Mouse (Mus musculus) limb, embryonic 13.5 days (tissue): ENCODE measurements around the gene Aox3. TPM values are rescaled to one million over a fixed set of nuclear protein-coding genes. Genes with fewer than 3 reads are reported as not detected.

Source experiments
- ATAC-seq: fragments of 200-750 bp; cut with Nextera tagmentation; 2 replicates; pipeline ENCODE4 v1.8.0; 2017; ENCODE audit warnings: low read depth, moderate number of reproducible peaks, moderate TSS enrichment; ENCODE audit not compliant: low FRiP score
- H3K27ac ChIP-seq: fragments of 300-500 bp; sonication (generic); 2 replicates; pipeline ENCODE4 v1.5.1; 2015; ENCODE audit warnings: inconsistent platforms, mild to moderate bottlenecking, moderate library complexity
- H3K27me3 ChIP-seq: fragments of 300-500 bp; sonication (generic); 2 replicates; pipeline ENCODE4 v1.6.1; 2015; ENCODE audit warnings: mild to moderate bottlenecking, inconsistent platforms
- H3K36me3 ChIP-seq: fragments of 300-500 bp; sonication (generic); 2 replicates; pipeline ENCODE4 v1.6.1; 2015; ENCODE audit warnings: inconsistent platforms, mild to moderate bottlenecking, moderate library complexity
- H3K4me1 ChIP-seq: fragments of 300-500 bp; sonication (generic); 2 replicates; pipeline ENCODE4 v1.6.1; 2015; ENCODE audit warnings: inconsistent platforms
- H3K4me2 ChIP-seq: fragments of 300-500 bp; sonication (generic); replicated peaks from 2 replicates; pipeline ENCODE4 v1.6.1; 2015; ENCODE audit warnings: inconsistent platforms, mild to moderate bottlenecking, moderate library complexity
- H3K4me3 ChIP-seq: fragments of 300-500 bp; sonication (generic); 2 replicates; pipeline ENCODE4 v1.5.1; 2015; ENCODE audit warnings: moderate library complexity, mild to moderate bottlenecking, inconsistent platforms
- H3K9ac ChIP-seq: fragments of 300-500 bp; sonication (generic); 2 replicates; pipeline ENCODE4 v1.6.1; 2015; ENCODE audit warnings: mild to moderate bottlenecking, inconsistent platforms
- H3K9me3 ChIP-seq: fragments of 300-500 bp; sonication (generic); 2 replicates; pipeline ENCODE4 v1.6.1; 2016; ENCODE audit warnings: inconsistent platforms
- whole genome bisulfite sequencing: fragments of 180-500 bp; shearing (Covaris S2); methylation state at CpG from one replicate; pipeline ENCODE4 v1.1.7; 2015; 5-methylcytosine and 5-hydroxymethylcytosine counted together
- polyA plus RNA-seq: library from polyadenylated mRNA; unstranded; fragments of >200 nt; fragmentation: Nextera tagmentation; extraction: Ambion mirVana; gene quantifications from 2 replicates; pipeline ENCODE4 v1.2.1, GENCODE M21; 2015

Aox3 gene
- polyA plus RNA-seq, 1 experiment from 2014 or later = 0.29 TPM

DNA sequence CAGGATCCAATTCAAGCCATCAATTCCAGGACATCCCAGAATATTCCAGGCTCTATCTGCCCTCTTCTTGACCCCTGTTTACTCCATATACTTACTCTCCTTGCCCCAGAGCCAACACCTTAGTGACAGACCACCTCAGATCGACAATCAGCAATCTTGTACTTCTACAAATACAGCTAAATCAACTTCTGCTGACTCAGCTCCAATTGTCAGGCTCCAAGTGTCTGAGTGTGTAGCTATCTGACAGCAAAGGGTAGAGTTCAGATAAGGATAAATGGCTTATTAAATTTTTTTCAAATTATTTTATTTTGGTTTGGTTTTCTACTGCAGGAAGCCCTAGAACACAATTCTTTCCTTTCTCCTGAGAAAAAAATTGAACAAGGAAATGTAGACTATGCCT is 135.6 kb downstream of the Aox3 start:
- Histone ChIP-seq H3K4me2 (no peak overlapping the region), H3K27me3 (no peaks in the 10 kb centered on the region), H3K4me3 (no peak overlapping the region), H3K4me1 (no peaks in the 10 kb centered on the region), H3K27ac (no peak overlapping the region), H3K9me3 (no peaks in the 10 kb centered on the region), H3K36me3 (no peaks in the 10 kb centered on the region), H3K9ac (no peak overlapping the region)
- 82% methylated on average over 1 of the region's 1 CpGs for WGBS
- no peak for ATAC-seq

Other genes with a start within 250 kb of the Aox3 start
- gene Sgo2a, start 117.2 kb upstream of the Aox3 start, polyA plus RNA-seq = 19.7 and 20.2 TPM in 2 replicates
- 23.5 and 24.2 TPM in 2 replicates for gene Kctd18, start 94.2 kb upstream of the Aox3 start, polyA plus RNA-seq
- 0.36 and 0.38 TPM in 2 replicates for gene Aox1, start 83.2 kb upstream of the Aox3 start, polyA plus RNA-seq
- 0.38 and 0.51 TPM in 2 replicates for gene Aox4, start 97.3 kb downstream of the Aox3 start, polyA plus RNA-seq
- 0.04 and 0.09 TPM in 2 replicates for gene Aox2, start 165.2 kb downstream of the Aox3 start, polyA plus RNA-seq